28 mouse cellular contexts compared by ENCODE assay signal in the genomic region with DNA sequence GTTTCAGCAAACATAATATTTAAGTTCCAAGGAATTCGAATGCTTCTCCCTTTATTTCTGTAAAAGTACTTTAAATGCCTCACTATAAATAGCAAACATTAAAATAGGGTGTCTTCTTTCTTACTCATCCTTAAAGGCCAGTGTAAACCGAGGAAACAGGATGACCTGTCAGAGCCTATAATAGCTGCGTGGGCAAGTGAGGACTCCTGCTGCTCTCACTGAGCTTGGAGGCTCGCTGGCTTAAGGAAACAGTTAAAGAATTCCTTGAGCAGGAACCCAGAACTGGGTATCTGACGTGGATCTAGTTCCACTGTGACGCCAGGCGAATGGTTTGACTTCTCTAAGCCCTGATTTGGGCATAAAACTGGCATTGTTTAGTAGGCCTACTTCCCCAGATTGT. TPM values are rescaled to one million over a fixed set of nuclear protein-coding genes. Genes with fewer than 3 reads are reported as not detected.
DNase-seq lines count a peak whose midpoint lies in the region; ATAC-seq and TF ChIP-seq lines count a peak whose summit lies in the region.
"Had no signal": no experiment of that assay in that cellular context is flagged by ENCODE, and none has a peak within 500 bp of the region (broad histone marks: within the 10 kb centered on the region; RNA-seq: fewer than 3 reads in every experiment).

No protein-coding gene starts in this region.

- ATAC-seq in activated CD4-positive, CD25-positive, alpha-beta regulatory T cell, adult 4 months: no peak
- ATAC-seq: CD4-positive, CD25-positive, alpha-beta regulatory T cell, adult 4 months; forebrain, embryonic 15.5 days; hindbrain, embryonic 16.5 days had no signal

- no peak for TF ChIP-seq CTCF in gastrocnemius, adult 2 months (IDR thresholded peaks at IDR 0.05)

- H3K27ac ChIP-seq in gastrocnemius, adult 2 months: peak overlapping the region; percentile 31; the same call in 1 of the 2 replicates
- H3K27ac ChIP-seq: embryonic facial prominence, embryonic 10.5 days; embryonic facial prominence, embryonic 13.5 days; forebrain, embryonic 12.5 days; forebrain, embryonic 15.5 days; heart, embryonic 15.5 days; hindbrain, embryonic 10.5 days; hindbrain, embryonic 13.5 days had no signal

- peak; percentile 15 for DNase-seq in gastrocnemius, adult 2 months
- no peak for DNase-seq in gastrocnemius, postnatal 4 days (ENCODE audit: low spot score in 2 of 2)
- DNase-seq in right cerebral cortex, adult 18-20 months: peak; percentile 29
- no peak for DNase-seq in right cerebral cortex, postnatal 14 days
- DNase-seq in brain, adult 2 months (ENCODE audit: low read depth, low spot score): peak; percentile 64
- DNase-seq in left cerebral cortex, postnatal 14 days (ENCODE audit: low spot score in 2 of 2): peak; percentile 5 to 6
- DNase-seq in embryo, embryonic 10.5 days (ENCODE audit: low spot score): no peak
- DNase-seq: adrenal gland, adult 8-10 months; adrenal gland, postnatal 25 days; cerebellum, adult 18-20 months; cerebellum, adult 9-10 months; cerebellum, postnatal 14 days; gastrocnemius, postnatal 14 days; heart, adult 18-20 months; heart, postnatal 10 days; heart, postnatal 36 days had no signal

- intact Hi-C loops in gastrocnemius, adult 2 months (cut with DNase I): no loop called here
- intact Hi-C loops in left cerebral cortex, postnatal 14 days (cut with DNase I): no loop called here

- no peak overlapping the region for H3K4me3 ChIP-seq in gastrocnemius, adult 2 months
- H3K4me3 ChIP-seq: embryonic facial prominence, embryonic 10.5 days; embryonic facial prominence, embryonic 13.5 days; erythroblast, embryonic 14.5 days; forebrain, embryonic 12.5 days; forebrain, embryonic 15.5 days; heart, embryonic 12.5 days; heart, embryonic 15.5 days; hindbrain, embryonic 10.5 days; hindbrain, embryonic 13.5 days had no signal

RNA-seq across cellular contexts. Expression of a gene that starts 56.7 kb away (rescaled TPM):
- total RNA-seq in gastrocnemius, adult 2 months (2021): 10 to 100 TPM; 79.8 to 85.3 TPM
- total RNA-seq in gastrocnemius, postnatal 4 days (2021): 10 to 100 TPM; 83.8 to 89.4 TPM
- 100 to 1,000 TPM; 153 to 165 TPM for total RNA-seq in left cerebral cortex, postnatal 14 days (2021)
- 10 to 100 TPM; 65.9 to 97.7 TPM for polyA plus RNA-seq in activated CD4-positive, CD25-positive, alpha-beta regulatory T cell, adult 4 months (2017; shearing (Covaris generic))

Comparison
In these comparisons a context has a peak if more than half of its experiments do, and no peak if none do; other contexts are left out.
1. DNase-seq: peak in gastrocnemius, adult 2 months (single experiment), right cerebral cortex, adult 18-20 months (single experiment), brain, adult 2 months (single experiment) and left cerebral cortex, postnatal 14 days (2 of 2); none in gastrocnemius, postnatal 4 days (0 of 2), right cerebral cortex, postnatal 14 days (single experiment) and embryo, embryonic 10.5 days (single experiment).